Mouse (Mus musculus): ENCODE results near the gene B4galt5.

- no peak for TF ChIP-seq ZC3H11A (IDR thresholded peaks at IDR 0.05; ENCODE audit: borderline replicate concordance, low read depth, low read length)
- TF ChIP-seq MAFK (IDR thresholded peaks at IDR 0.05; ENCODE audit: insufficient read depth, low read depth, low read length): no peak
- no peak for TF ChIP-seq CHD2 (IDR thresholded peaks at IDR 0.05; ENCODE audit: low read depth, low read length)
- TF ChIP-seq ZNF384 (IDR thresholded peaks at IDR 0.05; ENCODE audit: low read depth, low read length): peak; percentile 80
Measured at GRCm38 (mm10) chr2:167375688-167376087, 26.7 kb upstream of the B4galt5 start.
